Mouse (Mus musculus): ENCODE data around the gene Mettl23. TPM values are rescaled to one million over a fixed set of nuclear protein-coding genes. Genes with fewer than 3 reads are reported as not detected.

Gene Mettl23
- polyA plus RNA-seq, 1 experiment from 2014 or later, result 70.6 TPM

- Histone ChIP-seq H3K4me1 (replicated peaks; ENCODE audit: control insufficient read depth, insufficient read depth, low read length) (peaks cover 5% of the 10 kb centered on the region; the same call in 1 of the 2 replicates), H3K27ac (ENCODE audit: low read depth, low read length) (no peak overlapping the region), H3K9me3 (ENCODE audit: control insufficient read depth, low read length) (no peaks in the 10 kb centered on the region), H3K4me3 (ENCODE audit: low read depth, low read length) (no peak overlapping the region), H3K27me3 (ENCODE audit: control insufficient read depth, insufficient read depth, low read length) (no peaks in the 10 kb centered on the region), H3K36me3 (ENCODE audit: control insufficient read depth, insufficient read depth, low read length) (no peaks in the 10 kb centered on the region), H3K4me2 (replicated peaks; ENCODE audit: low read depth, low read length) (no peak overlapping the region), H3K9ac (ENCODE audit: low read depth, low read length) (no peak overlapping the region)
- ATAC-seq (ENCODE audit: low FRiP score) (no peak), DNase-seq (ENCODE audit: low spot score) (no peak)
- WGBS, result 77% methylated on average over 12 of the region's 12 CpGs
Observed at GRCm38 (mm10) chr11:116857183-116857850, 14.2 kb downstream of the Mettl23 start.

GRCm38 (mm10) chr11:116864444-116864843, 21.4 kb downstream of the Mettl23 start:
- ATAC-seq (ENCODE audit: low FRiP score) (no peak), DNase-seq (ENCODE audit: low spot score) (no peak)
- Histone ChIP-seq H3K4me1 (replicated peaks; ENCODE audit: control insufficient read depth, insufficient read depth, low read length) (no peaks in the 10 kb centered on the region), H3K27ac (ENCODE audit: low read depth, low read length) (no peak overlapping the region), H3K27me3 (ENCODE audit: control insufficient read depth, insufficient read depth, low read length) (no peaks in the 10 kb centered on the region), H3K4me3 (ENCODE audit: low read depth, low read length) (no peak overlapping the region), H3K4me2 (replicated peaks; ENCODE audit: low read depth, low read length) (no peak overlapping the region), H3K9me3 (ENCODE audit: control insufficient read depth, low read length) (no peaks in the 10 kb centered on the region), H3K9ac (ENCODE audit: low read depth, low read length) (no peak overlapping the region), H3K36me3 (ENCODE audit: control insufficient read depth, insufficient read depth, low read length) (0 out of 2 replicates have a peak, but pooled peaks cover 2% of the 10 kb centered on the region)
- 78% methylated on average over 10 of the region's 10 CpGs for WGBS

- no peaks in the 10 kb centered on the region for H3K4me1 ChIP-seq (replicated peaks; ENCODE audit: control insufficient read depth, insufficient read depth, low read length)
- DNase-seq (ENCODE audit: low spot score) (no peak), ATAC-seq (ENCODE audit: low FRiP score) (no peak)
- no peaks in the 10 kb centered on the region for H3K9me3 ChIP-seq (ENCODE audit: control insufficient read depth, low read length)
- no peaks in the 10 kb centered on the region for H3K27me3 ChIP-seq (ENCODE audit: control insufficient read depth, insufficient read depth, low read length)
- no peak overlapping the region for H3K4me2 ChIP-seq (replicated peaks; ENCODE audit: low read depth, low read length)
- 75% methylated on average over 12 of the region's 12 CpGs for WGBS
- 0 out of 2 replicates have a peak, but pooled peaks cover 2% of the 10 kb centered on the region for H3K36me3 ChIP-seq (ENCODE audit: control insufficient read depth, insufficient read depth, low read length)
- no peak overlapping the region for H3K4me3 ChIP-seq (ENCODE audit: low read depth, low read length)
- no peak overlapping the region for H3K9ac ChIP-seq (ENCODE audit: low read depth, low read length)
- no peak overlapping the region for H3K27ac ChIP-seq (ENCODE audit: low read depth, low read length)
Observed at GRCm38 (mm10) chr11:116865945-116866585, 23.0 kb downstream of the Mettl23 start.

GRCm38 (mm10) chr11:116868129-116868528, 25.1 kb downstream of the Mettl23 start:
- 82% methylated on average over 3 of the region's 3 CpGs for WGBS
- no peak overlapping the region for H3K4me3 ChIP-seq (ENCODE audit: low read depth, low read length)
- H3K9ac ChIP-seq (ENCODE audit: low read depth, low read length), result no peak overlapping the region
- H3K27ac ChIP-seq (ENCODE audit: low read depth, low read length), result no peak overlapping the region
- H3K4me1 ChIP-seq (replicated peaks; ENCODE audit: control insufficient read depth, insufficient read depth, low read length), result no peaks in the 10 kb centered on the region
- no peaks in the 10 kb centered on the region for H3K27me3 ChIP-seq (ENCODE audit: control insufficient read depth, insufficient read depth, low read length)
- H3K4me2 ChIP-seq (replicated peaks; ENCODE audit: low read depth, low read length), result no peak overlapping the region
- no peaks in the 10 kb centered on the region for H3K9me3 ChIP-seq (ENCODE audit: control insufficient read depth, low read length)
- ATAC-seq (ENCODE audit: low FRiP score) (no peak), DNase-seq (ENCODE audit: low spot score) (no peak)
- H3K36me3 ChIP-seq (ENCODE audit: control insufficient read depth, insufficient read depth, low read length), result peaks cover 2% of the 10 kb centered on the region; the same call in 1 of the 2 replicates

- H3K9ac ChIP-seq (ENCODE audit: low read depth, low read length), result no peak overlapping the region
- no peak overlapping the region for H3K27ac ChIP-seq (ENCODE audit: low read depth, low read length)
- no peaks in the 10 kb centered on the region for H3K27me3 ChIP-seq (ENCODE audit: control insufficient read depth, insufficient read depth, low read length)
- DNase-seq (ENCODE audit: low spot score), result no peak
- H3K9me3 ChIP-seq (ENCODE audit: control insufficient read depth, low read length), result no peaks in the 10 kb centered on the region
- ATAC-seq (ENCODE audit: low FRiP score), result no peak
- no peak overlapping the region for H3K4me2 ChIP-seq (replicated peaks; ENCODE audit: low read depth, low read length)
- H3K4me3 ChIP-seq (ENCODE audit: low read depth, low read length), result no peak overlapping the region
- WGBS, result 89% methylated on average over 8 of the region's 8 CpGs
- peaks cover 3% of the 10 kb centered on the region; the same call in 1 of the 2 replicates for H3K36me3 ChIP-seq (ENCODE audit: control insufficient read depth, insufficient read depth, low read length)
- H3K4me1 ChIP-seq (replicated peaks; ENCODE audit: control insufficient read depth, insufficient read depth, low read length), result no peaks in the 10 kb centered on the region
Observed at GRCm38 (mm10) chr11:116869223-116869622, 26.1 kb downstream of the Mettl23 start.

GRCm38 (mm10) chr11:116869641-116870040, 26.6 kb downstream of the Mettl23 start:
- Histone ChIP-seq H3K27ac (ENCODE audit: low read depth, low read length) (no peak overlapping the region), H3K4me1 (replicated peaks; ENCODE audit: control insufficient read depth, insufficient read depth, low read length) (no peaks in the 10 kb centered on the region), H3K4me2 (replicated peaks; ENCODE audit: low read depth, low read length) (no peak overlapping the region), H3K4me3 (ENCODE audit: low read depth, low read length) (no peak overlapping the region), H3K9me3 (ENCODE audit: control insufficient read depth, low read length) (no peaks in the 10 kb centered on the region), H3K9ac (ENCODE audit: low read depth, low read length) (no peak overlapping the region), H3K27me3 (ENCODE audit: control insufficient read depth, insufficient read depth, low read length) (no peaks in the 10 kb centered on the region), H3K36me3 (ENCODE audit: control insufficient read depth, insufficient read depth, low read length) (peaks cover 4% of the 10 kb centered on the region; the same call in 1 of the 2 replicates)
- ATAC-seq (ENCODE audit: low FRiP score), result no peak
- DNase-seq (ENCODE audit: low spot score), result no peak
- WGBS, result 83% methylated on average over 4 of the region's 4 CpGs

- Histone ChIP-seq H3K4me3 (ENCODE audit: low read depth, low read length) (no peak overlapping the region), H3K4me1 (replicated peaks; ENCODE audit: control insufficient read depth, insufficient read depth, low read length) (no peaks in the 10 kb centered on the region), H3K36me3 (ENCODE audit: control insufficient read depth, insufficient read depth, low read length) (peaks cover 4% of the 10 kb centered on the region; the same call in 1 of the 2 replicates), H3K27ac (ENCODE audit: low read depth, low read length) (no peak overlapping the region), H3K9ac (ENCODE audit: low read depth, low read length) (no peak overlapping the region), H3K9me3 (ENCODE audit: control insufficient read depth, low read length) (no peaks in the 10 kb centered on the region), H3K4me2 (replicated peaks; ENCODE audit: low read depth, low read length) (no peak overlapping the region), H3K27me3 (ENCODE audit: control insufficient read depth, insufficient read depth, low read length) (no peaks in the 10 kb centered on the region)
- ATAC-seq (ENCODE audit: low FRiP score), result no peak
- 90% methylated on average over 9 of the region's 9 CpGs for WGBS
- DNase-seq (ENCODE audit: low spot score), result no peak
Observed at GRCm38 (mm10) chr11:116871538-116871937, 28.5 kb downstream of the Mettl23 start.

- H3K9me3 ChIP-seq (ENCODE audit: control insufficient read depth, low read length), result no peaks in the 10 kb centered on the region
- H3K27ac ChIP-seq (ENCODE audit: low read depth, low read length), result no peak overlapping the region
- WGBS, result 89% methylated on average over 20 of the region's 20 CpGs
- H3K4me2 ChIP-seq (replicated peaks; ENCODE audit: low read depth, low read length), result no peak overlapping the region
- peaks cover 4% of the 10 kb centered on the region; the same call in 1 of the 2 replicates for H3K36me3 ChIP-seq (ENCODE audit: control insufficient read depth, insufficient read depth, low read length)
- no peak overlapping the region for H3K9ac ChIP-seq (ENCODE audit: low read depth, low read length)
- H3K27me3 ChIP-seq (ENCODE audit: control insufficient read depth, insufficient read depth, low read length), result no peaks in the 10 kb centered on the region
- no peak for ATAC-seq (ENCODE audit: low FRiP score)
- H3K4me3 ChIP-seq (ENCODE audit: low read depth, low read length), result no peak overlapping the region
- no peak for DNase-seq (ENCODE audit: low spot score)
- H3K4me1 ChIP-seq (replicated peaks; ENCODE audit: control insufficient read depth, insufficient read depth, low read length), result no peaks in the 10 kb centered on the region
Observed at GRCm38 (mm10) chr11:116873987-116874386, 30.9 kb downstream of the Mettl23 start.

GRCm38 (mm10) chr11:116878454-116878853, 35.4 kb downstream of the Mettl23 start:
- H3K27me3 ChIP-seq (ENCODE audit: control insufficient read depth, insufficient read depth, low read length), result no peaks in the 10 kb centered on the region
- H3K9me3 ChIP-seq (ENCODE audit: control insufficient read depth, low read length), result no peaks in the 10 kb centered on the region
- peaks cover 4% of the 10 kb centered on the region; the same call in 1 of the 2 replicates for H3K36me3 ChIP-seq (ENCODE audit: control insufficient read depth, insufficient read depth, low read length)
- ATAC-seq (ENCODE audit: low FRiP score) (no peak), DNase-seq (ENCODE audit: low spot score) (no peak)
- H3K4me3 ChIP-seq (ENCODE audit: low read depth, low read length), result no peak overlapping the region
- no peak overlapping the region for H3K27ac ChIP-seq (ENCODE audit: low read depth, low read length)
- H3K4me1 ChIP-seq (replicated peaks; ENCODE audit: control insufficient read depth, insufficient read depth, low read length), result no peaks in the 10 kb centered on the region
- no peak overlapping the region for H3K9ac ChIP-seq (ENCODE audit: low read depth, low read length)
- no peak overlapping the region for H3K4me2 ChIP-seq (replicated peaks; ENCODE audit: low read depth, low read length)
- 92% methylated on average over 8 of the region's 8 CpGs for WGBS

Data from hindbrain, embryonic 11.5 days (tissue).